Mouse (Mus musculus): ENCODE measurements around the gene Elmod2.
"Not testable (repeated sequence)": the region's sequence is repeated elsewhere in the genome, so short reads cannot be mapped to it uniquely, and the experiment has no call there.

The Elmod2 gene

GRCm38 (mm10) chr8:83331899-83332697 lies at the start of gene Elmod2:
TSS of gene Elmod2 (minus strand) at chr8:83332486.
- DNase-seq (ENCODE audit: low read depth, low spot score): peak; percentile 93

- no peak for DNase-seq (ENCODE audit: low read depth, low spot score)
These were observed 48.7 kb upstream of the Elmod2 start for GRCm38 (mm10) chr8:83381016-83381415.

GRCm38 (mm10) chr8:83380141-83380540 lies 47.9 kb upstream of the Elmod2 start:
- DNase-seq (ENCODE audit: low read depth, low spot score): no peak

- DNase-seq (ENCODE audit: low read depth, low spot score): no peak
These were observed 44.9 kb upstream of the Elmod2 start for GRCm38 (mm10) chr8:83377231-83377630.

- DNase-seq (ENCODE audit: low read depth, low spot score): peak; percentile 70
These were observed 31.0 kb upstream of the Elmod2 start for GRCm38 (mm10) chr8:83363156-83363769.

- DNase-seq (ENCODE audit: low read depth, low spot score): no peak
These were observed 19.0 kb upstream of the Elmod2 start for GRCm38 (mm10) chr8:83351315-83351714.

- no peak for DNase-seq (ENCODE audit: low read depth, low spot score)
These were observed 16.0 kb upstream of the Elmod2 start, which contains the start of gene Mgat4d for GRCm38 (mm10) chr8:83348263-83348662. TSS of gene Mgat4d (plus strand) at chr8:83348471.

GRCm38 (mm10) chr8:83342693-83343092 lies 10.4 kb upstream of the Elmod2 start:
- DNase-seq (ENCODE audit: low read depth, low spot score): peak; percentile 25

- DNase-seq (ENCODE audit: low read depth, low spot score): no peak
These were observed 9.8 kb upstream of the Elmod2 start for GRCm38 (mm10) chr8:83342076-83342475.

GRCm38 (mm10) chr8:83332864-83333263 lies 578 bp upstream of the Elmod2 start:
- no peak for DNase-seq (ENCODE audit: low read depth, low spot score)

GRCm38 (mm10) chr8:83331567-83331898 lies 753 bp downstream of the Elmod2 start:
- DNase-seq (ENCODE audit: low read depth, low spot score): peak; percentile 14

GRCm38 (mm10) chr8:83327889-83328288 lies 4.4 kb downstream of the Elmod2 start:
- no peak for DNase-seq (ENCODE audit: low read depth, low spot score)

- DNase-seq (ENCODE audit: low read depth, low spot score): no peak
These were observed 9.2 kb downstream of the Elmod2 start for GRCm38 (mm10) chr8:83323056-83323455.

- DNase-seq (ENCODE audit: low read depth, low spot score): no peak
These were observed 9.9 kb downstream of the Elmod2 start for GRCm38 (mm10) chr8:83322374-83322773.

- no peak for DNase-seq (ENCODE audit: low read depth, low spot score)
These were observed 11.7 kb downstream of the Elmod2 start for GRCm38 (mm10) chr8:83320543-83320942.

- no peak for DNase-seq (ENCODE audit: low read depth, low spot score)
These were observed 16.6 kb downstream of the Elmod2 start for GRCm38 (mm10) chr8:83315691-83316090.

GRCm38 (mm10) chr8:83315084-83315483 lies 17.2 kb downstream of the Elmod2 start:
- not testable (repeated sequence) for DNase-seq (ENCODE audit: low read depth, low spot score)

- no peak for DNase-seq (ENCODE audit: low read depth, low spot score)
These were observed 22.4 kb downstream of the Elmod2 start for GRCm38 (mm10) chr8:83309836-83310235.

GRCm38 (mm10) chr8:83304946-83305345 lies 27.3 kb downstream of the Elmod2 start:
- no peak for DNase-seq (ENCODE audit: low read depth, low spot score)

- no peak for DNase-seq (ENCODE audit: low read depth, low spot score)
These were observed 32.2 kb downstream of the Elmod2 start for GRCm38 (mm10) chr8:83300135-83300534.

- no peak for DNase-seq (ENCODE audit: low read depth, low spot score)
These were observed 34.9 kb downstream of the Elmod2 start for GRCm38 (mm10) chr8:83297375-83297774.

- DNase-seq (ENCODE audit: low read depth, low spot score): no peak
These were observed 42.1 kb downstream of the Elmod2 start, which contains the start of gene Ucp1 for GRCm38 (mm10) chr8:83290176-83290575. TSS of gene Ucp1 (plus strand) at chr8:83290352.

GRCm38 (mm10) chr8:83285391-83285790 lies 46.9 kb downstream of the Elmod2 start:
- DNase-seq (ENCODE audit: low read depth, low spot score): no peak
